Mouse (Mus musculus): ENCODE results near the gene Zfp282.

The Zfp282 gene

DNA sequence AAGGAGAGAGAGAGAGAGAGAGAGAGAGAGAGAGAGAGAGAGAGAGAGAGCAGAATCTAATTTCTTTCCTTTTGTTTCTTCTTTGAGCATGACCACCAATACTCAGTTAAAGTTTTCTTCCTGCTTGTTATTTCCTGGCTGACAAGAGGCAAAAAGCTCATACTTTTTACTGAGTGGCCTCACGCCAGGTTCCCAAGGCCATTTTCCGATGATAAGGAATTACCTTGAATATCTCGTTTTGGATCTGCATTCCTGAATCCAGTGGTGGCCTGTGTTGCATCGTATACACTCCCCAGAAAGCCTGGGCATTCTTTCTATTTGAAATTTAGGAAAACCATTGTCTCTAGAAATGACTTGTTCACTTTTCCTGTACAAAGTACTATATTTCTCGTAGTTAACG lies 22.4 kb downstream of the Zfp282 start:
- DNase-seq (ENCODE audit: low spot score in 2 of 2) = no peak

GRCm38 (mm10) chr6:47903587-47903986 lies 26.6 kb downstream of the Zfp282 start:
- DNase-seq (ENCODE audit: low spot score in 2 of 2) = peak in 1 of 2 experiments; percentile 43

DNA sequence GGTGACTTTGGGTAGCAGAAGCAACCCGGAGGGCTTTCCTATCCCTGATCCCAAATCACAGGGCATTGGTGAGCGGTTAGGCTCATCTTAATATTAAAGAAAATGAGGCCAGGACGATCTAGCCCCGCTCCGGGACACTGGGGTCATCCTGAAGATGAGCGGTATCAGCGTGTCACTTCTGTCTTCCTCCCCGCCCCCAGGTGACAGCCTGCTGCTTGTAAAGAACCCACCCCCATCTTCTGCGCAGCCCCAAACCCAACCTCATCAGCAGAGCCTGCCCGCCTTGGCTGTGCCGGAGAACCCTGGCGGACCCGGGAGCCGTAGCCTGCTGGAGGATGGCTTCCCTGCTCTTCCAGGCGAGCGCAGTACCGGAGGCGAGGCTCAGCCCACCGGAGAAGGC lies 27.4 kb downstream of the Zfp282 start:
- DNase-seq (ENCODE audit: low spot score in 2 of 2) = no peak

GRCm38 (mm10) chr6:47904917-47905695 lies 28.1 kb downstream of the Zfp282 start:
- DNase-seq (ENCODE audit: low spot score in 2 of 2) = peak in 1 of 2 experiments; percentile 59

DNA sequence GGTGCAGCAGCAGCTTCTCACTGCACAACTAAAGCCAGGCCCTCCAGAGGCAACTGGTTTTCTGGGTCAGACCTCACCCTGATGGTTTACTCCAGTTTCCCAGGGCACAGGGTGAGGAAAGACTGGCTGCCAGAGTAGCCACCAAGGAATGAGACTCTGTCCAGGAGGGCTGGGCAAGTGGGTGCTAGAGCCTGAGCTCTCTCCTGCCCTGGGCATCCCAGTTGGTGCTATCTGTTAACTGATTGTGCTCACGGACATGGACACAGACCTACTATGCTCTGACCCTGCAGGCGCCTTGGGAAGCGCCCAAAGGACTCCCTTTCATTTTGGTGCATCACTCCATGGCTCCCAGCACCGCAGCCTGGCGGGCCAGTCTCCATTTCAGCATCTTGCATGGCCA lies 29.3 kb downstream of the Zfp282 start:
- peak in 1 of 2 experiments; percentile 55 for DNase-seq (ENCODE audit: low spot score in 2 of 2)

DNA sequence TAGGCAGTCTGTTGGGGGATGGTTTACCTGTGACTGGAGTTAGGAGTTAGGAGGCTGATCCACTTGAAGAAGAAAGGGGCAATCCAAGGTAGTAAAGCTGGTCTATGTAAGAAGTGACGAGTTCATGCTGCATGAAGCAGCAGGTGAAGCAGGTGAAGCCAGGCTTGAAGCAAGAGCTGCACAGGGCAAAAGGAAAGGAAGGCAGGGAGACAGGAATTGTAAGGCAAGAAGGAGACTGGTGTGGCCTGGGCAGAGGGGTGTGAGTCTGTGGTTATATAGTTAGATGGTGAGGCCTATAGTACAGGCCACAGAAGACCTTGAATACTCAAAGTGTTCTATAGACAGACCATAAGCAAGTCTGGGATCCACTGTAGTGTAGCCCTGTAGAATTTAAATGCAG lies 32.0 kb downstream of the Zfp282 start:
- peak in 1 of 2 experiments; percentile 45 for DNase-seq (ENCODE audit: low spot score in 2 of 2)

DNA sequence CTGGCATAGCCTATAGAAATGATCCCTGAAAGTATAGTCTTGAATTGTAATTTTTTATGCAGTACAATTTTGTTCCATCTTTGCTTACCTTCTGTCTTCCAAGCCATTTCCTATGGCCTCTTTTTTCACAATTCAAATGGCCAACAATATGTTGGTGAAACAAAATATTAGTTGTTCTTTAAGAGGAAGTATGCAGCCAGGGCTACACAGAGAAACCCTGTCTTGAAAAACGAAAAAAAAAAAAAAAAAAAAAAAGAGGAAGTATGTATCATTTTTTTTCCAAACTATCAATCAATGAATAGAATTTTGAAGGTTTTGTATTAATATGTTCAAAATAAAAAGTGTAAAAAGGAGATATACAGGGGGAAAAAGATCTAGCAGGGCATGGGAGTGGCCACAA lies 34.6 kb downstream of the Zfp282 start:
- DNase-seq (ENCODE audit: low spot score in 2 of 2) = no peak

DNA sequence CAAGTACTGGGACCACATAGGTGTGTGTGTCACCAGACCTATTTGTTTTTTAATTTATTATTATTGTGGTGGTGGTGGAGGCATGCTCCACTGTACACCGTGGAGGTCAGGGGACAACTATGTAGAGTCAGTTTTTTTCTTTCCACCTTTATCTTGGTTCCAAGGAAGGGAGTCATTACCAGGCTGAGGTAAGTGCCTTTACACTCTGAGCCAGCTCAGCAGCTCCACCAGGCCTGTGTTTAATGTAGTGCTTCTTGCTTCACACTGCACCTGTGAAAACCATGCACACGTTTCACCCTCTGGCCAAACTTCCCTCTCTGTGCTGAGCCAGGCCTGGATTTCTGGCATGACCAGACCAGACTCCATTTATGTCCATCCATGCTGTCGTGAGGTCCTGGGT lies 36.0 kb downstream of the Zfp282 start:
- peak in 1 of 2 experiments; percentile 43 for DNase-seq (ENCODE audit: low spot score in 2 of 2)

- DNase-seq (ENCODE audit: low spot score in 2 of 2) = no peak
These were observed 40.0 kb downstream of the Zfp282 start for GRCm38 (mm10) chr6:47917051-47917450.

DNA sequence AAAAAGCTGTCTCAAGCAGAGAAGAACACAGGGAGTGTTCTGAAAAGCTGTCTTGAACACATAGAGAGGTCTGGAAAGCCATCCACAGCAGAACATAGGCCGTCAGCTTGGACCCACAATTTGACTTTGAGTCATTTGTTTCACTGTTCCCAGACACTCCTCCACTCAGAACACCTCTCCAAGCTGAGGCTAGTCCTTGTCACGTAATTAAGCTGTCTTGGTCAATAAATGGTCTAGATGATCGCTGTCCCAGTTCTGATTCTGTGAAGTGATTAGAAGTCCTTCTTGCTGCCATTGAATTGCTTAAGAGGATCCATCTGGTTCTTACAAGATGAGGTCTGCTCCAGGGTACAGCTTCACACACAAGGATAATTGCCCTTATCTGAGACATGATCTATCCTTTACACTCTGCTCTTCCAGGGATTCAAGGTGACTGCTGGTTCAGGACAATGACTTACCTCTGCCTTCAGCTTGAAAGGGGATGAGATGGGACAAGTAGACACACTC lies 41.8 kb downstream of the Zfp282 start:
- DNase-seq (ENCODE audit: low spot score in 2 of 2) = no peak

- DNase-seq (ENCODE audit: low spot score in 2 of 2) = no peak
These were observed 42.8 kb downstream of the Zfp282 start for GRCm38 (mm10) chr6:47919646-47920446.

GRCm38 (mm10) chr6:47920447-47921340 lies 43.7 kb downstream of the Zfp282 start, which contains the start of gene Zfp212:
TSS of gene Zfp212 (plus strand) at chr6:47920476.
- peak; percentile 84 to 92 for DNase-seq (ENCODE audit: low spot score in 2 of 2)

GRCm38 (mm10) chr6:47942461-47942860 lies 65.5 kb downstream of the Zfp282 start:
- no peak for DNase-seq (ENCODE audit: low spot score in 2 of 2)

GRCm38 (mm10) chr6:47943021-47943691 lies 66.2 kb downstream of the Zfp282 start:
- DNase-seq (ENCODE audit: low spot score in 2 of 2) = peak; percentile 74 to 88

GRCm38 (mm10) chr6:47943721-47944120 lies 66.7 kb downstream of the Zfp282 start:
- no peak for DNase-seq (ENCODE audit: low spot score in 2 of 2)

DNA sequence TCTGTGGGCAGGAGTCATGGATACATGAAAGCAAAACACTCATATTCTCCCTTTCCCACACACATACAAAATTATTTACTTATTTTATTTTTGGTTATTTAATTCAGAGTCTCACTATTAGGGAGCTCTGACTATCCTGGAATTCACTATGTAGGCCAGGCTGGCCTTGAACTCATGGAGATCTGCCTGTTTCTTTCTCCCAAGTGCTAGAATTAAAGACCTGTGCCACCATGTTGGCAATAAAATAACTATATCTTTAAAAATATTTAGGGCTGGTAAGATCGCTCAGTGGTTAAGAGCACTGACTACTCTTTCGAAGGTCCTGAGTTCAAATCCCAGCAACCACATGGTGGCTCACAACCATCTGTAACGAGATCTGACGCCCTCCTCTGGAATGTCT lies 70.4 kb downstream of the Zfp282 start:
- DNase-seq (ENCODE audit: low spot score in 2 of 2) = no peak

- peak; percentile 95 to 96 for DNase-seq (ENCODE audit: low spot score in 2 of 2)
These were observed 76.3 kb downstream of the Zfp282 start, which contains the start of gene Zfp956 for GRCm38 (mm10) chr6:47953191-47953726. TSS of gene Zfp956 (plus strand) at chr6:47953390.

DNA sequence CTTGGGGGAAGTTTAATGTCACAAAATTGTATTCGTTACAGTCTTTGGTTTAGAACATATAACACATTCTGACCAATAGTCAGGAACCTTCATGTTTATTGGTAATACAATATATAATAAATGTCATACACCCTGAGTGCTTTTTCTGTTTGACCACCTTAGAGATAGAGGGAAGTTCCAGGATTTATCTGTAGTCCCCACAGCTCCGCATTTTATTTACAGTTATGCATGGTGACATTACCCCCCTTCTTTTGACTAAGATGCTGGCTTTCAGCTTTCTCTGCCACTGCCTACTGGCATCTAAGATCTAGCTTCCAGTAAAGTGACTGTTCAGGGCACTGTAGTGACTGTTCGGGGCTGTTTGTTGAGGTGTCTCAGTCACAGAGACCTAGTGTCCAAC lies 77.4 kb downstream of the Zfp282 start:
- no peak for DNase-seq (ENCODE audit: low spot score in 2 of 2)

DNA sequence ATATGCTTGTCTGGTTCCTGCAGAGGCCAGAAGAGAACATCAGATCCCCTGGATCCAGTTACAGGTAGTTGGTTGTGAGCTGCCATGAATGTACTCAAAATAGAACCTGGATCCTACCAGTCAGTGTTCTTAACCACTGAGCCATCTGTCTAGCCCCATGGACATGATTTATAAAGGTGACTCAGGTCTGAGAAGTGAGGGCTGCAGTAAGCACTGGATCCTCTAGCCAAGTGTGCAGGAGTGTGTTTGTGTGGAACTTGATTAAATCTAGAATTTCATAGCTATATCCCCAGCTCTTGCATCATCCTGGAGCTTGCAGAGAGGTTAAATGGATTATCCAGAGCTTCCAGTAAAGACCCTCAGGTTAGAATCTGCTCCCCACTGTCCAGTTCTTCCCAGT lies 80.8 kb downstream of the Zfp282 start:
- no peak for DNase-seq (ENCODE audit: low spot score in 2 of 2)
